Mouse (Mus musculus): ENCODE data around the gene Gm6882. TPM values are rescaled to one million over a fixed set of nuclear protein-coding genes. Genes with fewer than 3 reads are reported as not detected.

Gm6882 gene
- not detected in 2 replicates for total RNA-seq (2023)

DNA sequence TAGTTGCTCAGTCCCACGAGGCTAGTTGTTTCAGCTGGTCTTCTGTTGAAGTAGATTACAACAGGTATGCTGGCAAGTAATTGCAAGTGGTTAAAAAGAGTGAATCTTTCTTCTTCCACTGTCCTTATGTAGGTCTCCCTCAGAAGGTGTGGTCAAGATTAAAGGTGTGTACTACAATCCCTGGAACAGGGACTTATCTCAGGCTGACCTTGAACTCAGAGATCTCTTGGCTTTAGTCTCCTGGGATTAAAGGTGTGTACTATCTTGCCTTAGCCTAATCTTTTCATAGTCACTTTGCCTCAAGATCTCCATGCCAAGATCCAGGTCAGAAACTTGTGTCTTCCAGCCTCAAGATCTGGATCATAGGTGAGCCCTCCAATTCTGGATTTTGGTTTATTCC lies at the start of gene Gm6882:
TSS of gene Gm6882 (minus strand) at position 101 of the 400 bp plus-strand sequence.

Other genes starting within 250 kb of the Gm6882 start
- gene Gm5157, start 242.3 kb downstream of the Gm6882 start, total RNA-seq (2023): not detected in 2 replicates
- gene Vmn1r124, start 172.1 kb downstream of the Gm6882 start, total RNA-seq (2023): not detected in 2 replicates
- not detected in 2 replicates for gene Vmn1r125, start 160.6 kb downstream of the Gm6882 start, total RNA-seq (2023)
- not detected in 2 replicates for gene Vmn1r126, start 131.3 kb downstream of the Gm6882 start, total RNA-seq (2023)
- not detected in 2 replicates for gene Vmn1r127, start 112.9 kb downstream of the Gm6882 start, total RNA-seq (2023)
- not detected in 2 replicates for gene Vmn1r128, start 83.4 kb downstream of the Gm6882 start, total RNA-seq (2023)
- not detected in 2 replicates for gene Vmn1r129, start 71.5 kb downstream of the Gm6882 start, total RNA-seq (2023)
- not detected in 2 replicates for gene Vmn1r130, start 79.0 kb upstream of the Gm6882 start, total RNA-seq (2023)
- gene Vmn1r131, start 113.3 kb upstream of the Gm6882 start, total RNA-seq (2023): not detected in 2 replicates
- not detected in 2 replicates for gene Vmn1r132, start 181.3 kb upstream of the Gm6882 start, total RNA-seq (2023)